Mouse (Mus musculus): ENCODE measurements around the gene Phf23.

The Phf23 gene

DNA sequence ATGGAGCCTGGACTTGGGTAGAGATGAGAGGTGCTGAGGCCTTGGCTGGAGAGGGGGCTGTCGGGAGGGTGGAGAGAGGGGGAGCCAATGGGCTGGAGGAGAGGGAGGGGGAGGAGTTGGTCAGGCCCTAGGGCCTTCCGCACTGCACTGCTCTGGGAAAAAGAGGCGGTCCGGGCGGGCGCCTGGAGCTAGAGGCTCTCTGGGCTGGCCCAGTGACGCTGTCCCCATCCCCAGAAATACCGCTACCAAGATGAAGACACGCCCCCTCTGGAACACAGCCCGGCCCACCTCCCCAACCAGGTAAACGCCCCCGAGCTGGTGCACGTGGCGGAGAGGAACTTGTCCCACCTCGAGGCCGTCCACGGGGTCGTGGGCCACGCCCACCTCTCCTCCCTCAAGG, 31.1 kb downstream of the Phf23 start:
- DNase-seq: no peak

DNA sequence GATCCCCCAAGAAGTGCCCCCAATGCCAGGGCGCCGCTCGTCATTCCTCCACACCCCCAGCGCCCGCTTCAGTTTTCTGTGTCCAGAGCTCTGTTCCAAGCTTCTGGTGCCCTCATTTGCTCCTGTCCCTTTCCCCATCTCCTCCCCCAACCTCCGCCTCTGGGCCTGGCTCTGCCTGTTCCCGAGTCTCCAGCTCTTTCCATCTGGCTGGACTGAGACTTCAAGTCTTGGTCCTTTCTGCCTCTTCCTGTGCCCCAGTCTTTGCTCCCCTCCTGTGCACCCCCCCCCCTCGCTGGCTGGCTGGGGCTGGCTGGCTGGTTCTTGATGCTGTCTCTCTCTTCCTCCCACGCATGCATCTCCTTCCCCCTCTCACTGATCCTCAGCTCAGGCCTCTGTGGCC, 31.8 kb downstream of the Phf23 start:
- DNase-seq: no peak

DNA sequence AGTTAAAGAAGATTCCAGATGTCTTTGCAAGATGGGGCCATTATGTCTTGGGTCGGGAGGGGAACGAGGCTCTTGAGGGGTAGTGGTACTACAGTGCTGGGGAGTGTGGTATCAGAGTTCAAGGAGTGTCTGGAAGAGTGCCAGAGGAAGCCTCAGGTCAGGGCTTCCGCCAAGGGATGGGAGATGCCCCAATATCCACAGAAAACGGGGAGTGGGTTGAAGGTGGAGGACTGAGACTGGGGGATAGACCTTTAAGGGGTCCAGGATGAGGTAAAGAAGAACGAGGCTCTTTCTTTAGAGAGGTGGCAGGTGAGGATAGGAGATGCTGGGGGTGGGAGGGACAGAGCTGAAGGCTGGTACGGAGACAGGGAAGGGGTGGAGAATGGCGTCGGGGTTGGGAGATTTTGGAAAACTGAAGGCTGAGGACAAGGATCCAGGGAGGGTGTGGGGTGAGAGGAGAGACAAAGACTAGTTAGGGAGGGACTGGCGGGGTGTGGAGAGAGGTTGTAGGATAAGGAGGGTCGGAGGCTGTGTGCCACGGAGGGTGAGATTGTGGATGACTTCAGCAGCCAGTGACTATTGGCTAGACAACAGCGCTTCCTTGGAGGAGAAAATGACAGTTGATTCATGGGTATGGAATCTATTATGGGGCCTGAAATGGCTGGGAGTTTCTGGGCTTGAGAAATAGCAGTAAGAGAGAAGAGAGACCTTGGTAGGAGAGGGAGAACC, 33.0 kb downstream of the Phf23 start:
- DNase-seq: no peak

DNA sequence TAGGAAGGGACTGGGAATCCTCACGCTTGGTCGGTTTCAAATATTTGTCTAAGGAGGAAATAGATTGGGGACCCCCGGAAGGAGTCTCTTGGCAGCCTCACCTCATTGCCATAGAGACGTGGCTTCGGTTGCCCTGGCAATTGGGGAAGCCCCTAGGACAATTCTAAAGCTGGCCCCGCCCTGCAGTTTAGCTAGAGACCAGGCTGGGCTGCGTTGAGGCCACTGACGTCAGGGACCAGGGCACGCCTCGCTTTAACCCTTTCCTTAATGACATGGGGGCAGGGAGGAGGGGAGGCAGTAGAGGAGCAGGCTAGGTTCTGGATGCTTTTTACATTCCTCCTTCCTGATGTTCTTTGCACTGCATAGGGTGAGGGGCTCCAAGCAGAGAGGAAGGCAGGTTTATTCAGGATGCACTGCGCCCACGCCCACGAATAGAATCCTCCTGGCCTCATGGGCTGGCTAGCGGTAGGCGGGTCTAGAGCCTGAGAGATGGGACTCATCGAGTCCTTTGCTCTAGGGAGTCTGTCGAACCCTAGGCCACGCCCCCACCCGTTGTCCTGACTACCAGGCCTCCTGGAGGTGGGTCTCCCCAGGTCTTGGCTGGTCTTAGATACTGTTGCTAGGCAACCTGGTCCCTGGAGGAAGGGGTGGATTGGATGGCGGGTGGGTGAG, 33.7 kb downstream of the Phf23 start:
- no peak for DNase-seq

DNA sequence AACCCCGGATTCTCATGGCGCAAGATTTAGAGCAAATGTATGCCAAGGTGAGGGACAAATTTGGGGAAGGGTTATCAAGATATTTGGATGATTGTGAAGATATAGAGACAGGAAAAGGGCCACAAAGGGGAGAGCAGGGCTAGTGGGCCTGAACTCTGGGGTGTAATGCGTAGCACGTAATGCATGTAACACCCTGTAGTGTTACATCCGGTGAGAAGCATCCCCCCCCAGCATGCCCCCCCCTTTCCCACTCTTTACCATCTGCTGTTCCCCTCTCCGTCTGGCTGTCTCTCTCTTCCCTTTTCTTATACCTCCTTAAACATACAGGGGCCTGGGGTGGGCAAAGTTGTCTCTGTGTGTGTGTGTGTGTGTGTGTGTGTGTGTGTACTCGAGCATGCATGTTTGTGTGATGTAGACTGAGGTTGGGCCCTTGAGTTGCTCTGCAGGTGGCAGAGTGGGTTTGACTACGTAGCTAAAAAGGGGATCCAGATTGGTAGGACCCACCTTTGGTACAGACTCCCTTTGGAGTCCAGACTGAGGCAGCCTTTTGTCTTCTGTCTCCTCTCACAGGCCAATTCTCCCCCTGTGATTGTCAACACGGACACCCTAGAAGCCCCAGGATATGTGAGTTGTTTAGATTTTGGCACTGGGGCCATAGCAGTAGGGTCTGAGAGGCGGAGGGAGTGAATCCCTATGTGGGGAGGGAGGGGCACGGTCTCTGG, 34.4 kb downstream of the Phf23 start:
- DNase-seq: no peak

DNA sequence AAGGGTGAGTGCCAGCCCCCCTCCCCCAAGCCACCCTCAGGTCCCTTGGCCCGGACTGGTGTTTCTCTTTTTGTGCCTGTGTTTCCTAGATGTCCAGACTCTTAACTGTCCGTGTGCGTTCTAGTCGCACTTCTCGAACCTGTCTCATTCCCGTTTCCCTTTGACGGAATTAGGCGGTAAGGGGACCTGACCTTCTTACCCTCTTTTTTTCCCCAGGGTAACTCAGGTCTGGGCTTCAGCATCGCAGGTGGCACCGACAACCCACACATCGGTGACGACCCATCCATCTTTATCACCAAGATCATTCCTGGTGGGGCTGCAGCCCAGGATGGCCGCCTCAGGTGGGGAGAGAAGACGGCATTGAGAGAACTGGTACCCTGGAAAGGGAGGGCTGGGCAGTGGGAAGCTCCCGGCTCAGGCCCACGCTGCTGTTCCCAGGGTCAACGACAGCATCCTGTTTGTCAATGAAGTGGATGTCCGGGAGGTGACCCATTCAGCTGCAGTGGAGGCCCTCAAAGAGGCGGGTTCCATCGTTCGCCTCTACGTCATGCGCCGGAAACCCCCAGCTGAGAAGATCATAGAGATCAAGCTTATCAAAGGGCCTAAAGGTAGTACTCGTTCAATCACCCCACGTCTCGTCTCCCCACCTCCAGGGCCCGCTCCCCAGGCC, 35.2 kb downstream of the Phf23 start:
- no peak for DNase-seq

DNA sequence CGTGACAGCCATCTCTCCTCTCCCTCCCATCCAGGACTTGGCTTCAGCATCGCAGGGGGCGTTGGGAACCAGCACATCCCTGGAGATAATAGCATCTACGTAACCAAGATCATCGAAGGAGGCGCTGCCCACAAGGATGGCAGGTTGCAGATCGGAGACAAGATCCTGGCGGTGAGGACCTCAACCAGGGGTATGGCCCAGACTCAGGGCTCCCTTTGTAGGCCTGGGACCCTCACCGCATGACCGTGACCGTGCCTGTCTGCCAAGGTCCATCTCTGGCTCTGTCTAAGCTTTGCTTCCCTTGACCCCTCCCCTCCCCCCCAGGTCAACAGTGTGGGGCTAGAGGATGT, 35.7 kb downstream of the Phf23 start:
- no peak for DNase-seq

DNA sequence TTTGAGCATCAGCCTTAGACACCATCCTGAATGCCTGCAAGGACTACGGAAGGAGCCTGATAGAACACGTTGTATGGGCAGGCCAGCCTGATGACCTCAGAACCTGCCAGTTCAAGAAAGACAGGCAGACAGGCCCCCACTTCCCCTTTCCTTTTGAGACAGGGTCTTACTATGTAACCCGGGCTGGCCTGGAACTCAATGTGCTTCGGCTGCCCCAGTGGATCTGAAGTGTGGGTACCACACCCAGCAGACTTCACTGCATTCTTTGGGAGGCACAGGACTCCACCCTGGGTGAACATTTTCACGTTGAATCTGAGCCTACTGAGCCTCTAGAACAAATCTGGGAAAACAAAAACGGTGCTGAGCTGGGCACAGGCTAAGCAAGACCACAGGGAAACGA, 42.6 kb downstream of the Phf23 start:
- DNase-seq: no peak

DNA sequence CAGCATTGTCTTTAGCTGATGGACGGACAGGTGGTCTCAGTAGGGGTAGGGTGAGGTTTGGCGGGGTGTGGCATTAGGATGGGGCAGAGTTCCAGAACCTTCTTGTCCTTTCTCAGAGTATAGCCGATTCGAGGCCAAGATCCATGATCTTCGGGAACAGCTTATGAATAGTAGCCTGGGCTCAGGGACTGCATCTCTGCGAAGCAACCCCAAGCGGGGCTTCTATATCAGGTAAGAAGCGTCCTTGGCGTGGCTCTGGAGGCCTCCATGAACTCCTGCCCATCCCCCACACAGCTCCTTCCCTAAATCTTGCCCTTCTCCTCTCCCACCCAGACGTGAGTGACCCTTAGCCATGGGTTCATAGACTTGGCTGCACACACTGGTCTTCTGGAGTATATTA, 44.1 kb downstream of the Phf23 start:
- DNase-seq: no peak

DNA sequence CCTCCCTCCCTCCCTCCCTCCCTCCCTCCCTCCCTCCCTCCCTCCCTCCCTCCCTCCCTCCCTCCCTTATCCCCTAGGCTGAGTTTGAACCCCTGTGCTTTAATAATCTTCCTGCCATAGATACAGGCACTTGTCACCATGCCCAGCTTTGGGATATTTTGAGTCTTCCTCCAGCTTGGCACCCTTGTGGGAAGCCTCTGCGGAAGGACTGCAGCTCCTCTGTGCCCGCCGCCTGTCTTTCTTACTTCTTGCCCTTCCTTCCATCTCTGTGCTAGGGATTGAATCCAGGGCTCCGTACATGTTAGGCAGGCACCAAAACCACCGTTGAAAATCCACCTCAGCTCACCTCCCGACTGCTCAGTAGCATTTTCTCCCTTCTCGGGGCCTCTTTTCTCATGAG, 44.6 kb downstream of the Phf23 start:
- no peak for DNase-seq

DNA sequence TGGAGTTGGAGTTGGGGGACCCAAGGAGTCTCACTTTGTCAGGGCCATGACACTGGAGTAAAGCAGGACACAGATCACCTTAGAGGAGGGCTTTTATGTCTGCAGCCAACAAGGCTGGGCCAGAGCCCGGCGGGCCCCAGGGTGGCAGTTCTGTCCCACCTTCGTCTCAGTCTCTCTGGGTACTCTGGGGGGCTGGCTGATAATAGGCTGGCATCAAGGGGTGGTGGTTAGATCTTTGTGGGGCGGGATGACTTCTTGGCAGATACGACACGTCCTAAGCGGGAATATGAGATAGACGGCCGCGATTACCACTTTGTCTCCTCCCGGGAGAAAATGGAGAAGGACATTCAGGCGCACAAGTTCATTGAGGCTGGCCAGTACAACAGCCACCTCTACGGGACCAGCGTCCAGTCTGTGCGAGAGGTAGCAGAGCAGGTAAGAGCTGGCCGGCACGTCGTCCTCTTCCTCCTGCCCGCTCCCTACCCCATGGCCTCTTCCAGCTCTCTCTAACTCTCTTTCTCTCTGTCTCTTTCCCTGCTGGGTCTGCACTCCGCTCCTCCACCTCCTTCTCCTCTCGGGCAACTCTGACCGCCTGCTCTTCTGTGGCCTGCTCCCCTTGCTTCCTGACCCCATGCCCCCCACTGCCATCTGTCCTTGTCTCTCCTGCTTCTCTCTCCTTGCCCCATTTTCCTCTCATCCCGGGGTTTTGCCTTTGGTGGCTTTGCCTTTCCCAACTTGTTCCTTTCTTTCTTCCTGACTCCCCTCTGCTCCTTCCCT, 46.9 kb downstream of the Phf23 start:
- DNase-seq: no peak

DNA sequence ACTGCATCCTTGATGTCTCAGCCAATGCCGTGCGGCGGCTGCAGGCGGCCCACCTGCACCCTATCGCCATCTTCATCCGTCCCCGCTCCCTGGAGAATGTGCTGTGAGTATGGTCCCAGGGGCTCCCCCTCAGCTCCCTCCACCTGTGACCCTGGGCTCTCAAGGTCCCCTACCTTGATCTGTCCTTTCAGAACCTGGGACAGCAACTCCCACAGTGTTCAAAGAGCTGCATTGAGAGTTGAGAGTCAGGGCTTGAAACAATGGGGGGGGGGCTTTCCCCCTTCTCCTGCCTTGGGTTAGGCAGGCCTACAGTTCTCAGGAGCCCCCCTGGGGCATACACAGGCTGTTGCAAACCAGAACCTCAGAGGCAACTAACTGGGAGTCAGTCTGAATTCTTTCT, 48.1 kb downstream of the Phf23 start:
- DNase-seq: no peak

DNA sequence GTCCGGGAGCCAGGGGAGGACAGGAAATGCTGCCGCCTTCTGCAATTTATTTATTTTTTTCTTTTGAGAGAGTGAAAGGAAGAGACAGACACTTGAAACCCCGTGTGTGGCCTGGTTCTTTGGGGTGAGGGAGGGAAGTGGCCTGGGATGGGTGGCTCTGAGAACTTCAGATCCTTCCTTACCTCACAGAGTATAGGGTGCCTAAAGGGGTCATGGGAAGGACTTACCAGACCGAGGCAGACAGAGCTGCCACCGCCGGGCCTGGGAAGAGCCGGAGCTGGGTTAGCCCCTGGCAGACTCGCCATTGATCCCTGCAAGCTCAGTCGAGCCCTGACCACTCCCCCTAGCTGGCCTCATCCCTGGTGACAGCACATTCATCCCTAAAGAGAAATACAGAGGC, 49.9 kb downstream of the Phf23 start:
- no peak for DNase-seq

DNA sequence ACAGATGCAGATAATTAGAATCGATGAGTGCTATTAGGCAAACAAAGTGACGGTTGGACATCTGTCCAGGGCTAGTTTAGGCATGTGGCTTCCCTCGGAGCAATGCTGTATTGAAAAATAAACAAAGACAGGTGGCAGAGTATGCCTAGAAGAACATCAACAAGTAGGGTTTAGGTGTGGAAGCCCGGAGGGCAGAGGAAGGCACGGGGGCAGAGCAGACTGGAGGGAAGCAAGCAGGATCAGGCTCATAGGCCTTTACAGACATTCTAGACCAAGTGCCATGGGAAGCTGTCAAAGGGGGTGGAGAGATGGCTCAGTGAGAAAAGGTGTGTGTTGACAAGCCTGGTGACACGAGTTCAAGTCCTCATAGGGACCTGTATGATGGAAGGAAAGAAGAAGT, 53.8 kb downstream of the Phf23 start:
- no peak for DNase-seq
